Mouse (Mus musculus) right cerebral cortex, postnatal 36 days (tissue): Measurements from ENCODE around the gene Gpr137b.
"Not testable (repeated sequence)": the region's sequence is repeated elsewhere in the genome, so short reads cannot be mapped to it uniquely, and the experiment has no call there.

Source experiments
- DNase-seq, 2 experiments: peaks; one replicate each; pipeline ENCODE4 v3.0.0; 2022; ENCODE audit warnings: low spot score in 2 of 2, mixed read lengths in 1 of 2

Gpr137b gene

GRCm38 (mm10) chr13:13366371-13366770 is 27.4 kb downstream of the Gpr137b start:
- not testable (repeated sequence) for DNase-seq

DNA sequence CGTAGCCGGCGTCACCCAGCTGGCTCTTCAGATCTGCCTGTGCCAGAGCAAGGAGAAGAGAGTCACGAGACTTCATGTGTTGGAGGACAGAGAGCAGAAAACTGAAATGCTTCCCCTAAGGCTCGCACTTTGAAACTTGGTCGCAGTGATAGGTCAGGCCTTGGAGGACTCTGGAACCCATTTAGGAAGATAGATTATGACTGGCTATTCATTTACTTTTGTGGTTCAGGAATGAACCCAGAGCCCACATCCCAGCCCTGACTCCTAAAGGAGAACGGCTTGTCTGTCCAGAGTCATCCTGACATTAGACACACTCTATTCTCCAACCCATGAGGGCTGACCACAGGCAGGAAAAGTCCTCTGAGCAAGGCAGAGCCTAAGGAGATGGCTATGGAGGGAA is 30.3 kb downstream of the Gpr137b start:
- DNase-seq = not testable (repeated sequence)

DNA sequence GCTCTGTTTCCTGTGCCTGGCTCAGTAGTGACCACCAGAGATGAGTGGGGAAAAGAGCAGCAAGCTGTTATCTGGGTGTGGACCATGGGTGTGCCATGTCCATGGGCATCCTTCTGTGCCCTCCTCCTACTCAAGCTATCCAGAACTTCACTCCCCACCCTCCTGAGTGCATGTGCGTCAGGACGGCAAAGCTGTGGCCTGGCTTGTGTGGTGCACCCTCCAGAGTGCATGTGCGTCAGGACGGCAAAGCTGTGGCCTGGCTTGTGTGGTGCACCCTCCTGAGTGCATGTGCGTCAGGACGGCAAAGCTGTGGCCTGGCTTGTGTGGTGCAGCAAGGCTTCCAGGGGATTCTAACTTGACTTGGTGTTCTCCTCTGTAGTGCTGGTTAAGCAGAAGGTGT is 31.6 kb downstream of the Gpr137b start:
- not testable (repeated sequence) for DNase-seq

DNA sequence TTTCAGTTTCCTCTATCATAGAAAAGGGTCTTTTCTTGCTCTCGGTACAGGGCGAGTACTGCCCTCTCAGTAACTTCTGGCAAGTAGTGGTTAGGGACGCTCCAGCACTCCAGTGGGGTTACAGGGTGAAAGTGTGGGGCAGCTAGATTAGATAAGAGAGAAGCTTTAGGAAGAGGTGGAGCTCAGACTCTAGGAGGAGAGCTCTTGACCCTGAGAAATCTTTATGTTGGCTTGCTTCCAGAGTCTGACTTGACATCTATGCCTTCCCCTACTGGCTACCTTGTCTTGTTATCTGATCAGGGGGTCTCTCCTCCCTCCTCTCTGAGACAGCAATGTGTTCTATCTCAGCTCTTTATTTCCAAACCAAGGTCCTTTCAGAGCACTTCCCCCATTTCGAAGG is 33.8 kb downstream of the Gpr137b start:
- not testable (repeated sequence) for DNase-seq

DNA sequence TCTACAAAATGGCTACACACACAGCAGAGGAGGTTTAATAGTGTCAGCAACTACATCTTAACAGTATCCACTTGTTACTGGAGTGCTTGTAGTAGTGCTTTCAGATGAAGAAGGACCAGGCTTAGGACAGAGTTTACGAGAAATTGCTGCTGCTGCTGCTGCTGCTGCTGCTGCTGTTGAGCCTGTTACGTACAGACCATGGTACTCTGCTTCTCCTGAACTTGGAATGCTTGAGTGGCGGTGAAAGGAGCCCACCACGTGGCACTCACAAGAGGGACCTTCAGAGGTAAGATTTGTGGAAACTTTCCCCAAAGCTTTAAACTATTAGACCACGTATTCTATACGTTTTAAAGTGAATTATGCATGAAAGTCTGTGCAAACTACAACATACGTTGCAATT is 35.2 kb downstream of the Gpr137b start:
- DNase-seq = not testable (repeated sequence)

DNA sequence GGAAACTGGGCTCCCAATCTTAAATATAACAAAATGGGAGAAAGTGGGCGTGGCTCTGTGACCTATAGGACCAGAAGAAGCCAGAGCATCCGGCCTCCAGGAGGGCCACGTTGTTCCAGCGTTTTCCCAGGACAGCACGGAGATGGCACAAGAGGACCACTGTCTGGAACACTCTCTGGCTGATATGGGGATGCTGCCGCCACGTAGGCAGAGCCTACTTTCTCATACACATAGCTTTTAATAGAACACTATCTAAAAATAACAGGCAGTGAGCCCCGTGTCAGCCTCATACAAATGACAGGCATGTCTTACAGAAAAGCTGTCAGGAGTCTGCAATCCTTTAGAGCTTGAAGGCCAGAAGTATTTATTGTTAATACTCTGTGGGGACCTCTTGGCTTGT is 35.7 kb downstream of the Gpr137b start:
- not testable (repeated sequence) for DNase-seq

DNA sequence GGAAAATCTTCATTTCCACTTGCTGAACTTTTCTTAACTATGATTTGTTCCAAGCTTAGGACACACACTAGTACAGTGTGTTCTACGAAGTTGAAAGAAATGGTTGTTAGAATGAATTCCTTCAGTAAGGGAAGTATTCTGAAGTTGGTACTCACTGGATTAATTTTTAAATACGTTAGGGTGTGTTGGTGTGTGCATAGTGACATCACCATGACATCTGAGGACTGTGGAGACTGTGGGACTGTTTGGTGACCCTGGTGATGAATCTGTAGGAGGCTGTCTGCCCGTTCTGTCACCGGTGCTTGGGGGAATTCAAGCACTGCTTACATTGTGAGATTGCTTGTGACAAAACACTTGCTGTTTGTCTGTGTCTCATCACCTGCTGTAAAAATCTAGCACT is 41.7 kb downstream of the Gpr137b start:
- DNase-seq = not testable (repeated sequence)

GRCm38 (mm10) chr13:13350681-13351080 is 43.1 kb downstream of the Gpr137b start:
- not testable (repeated sequence) for DNase-seq

DNA sequence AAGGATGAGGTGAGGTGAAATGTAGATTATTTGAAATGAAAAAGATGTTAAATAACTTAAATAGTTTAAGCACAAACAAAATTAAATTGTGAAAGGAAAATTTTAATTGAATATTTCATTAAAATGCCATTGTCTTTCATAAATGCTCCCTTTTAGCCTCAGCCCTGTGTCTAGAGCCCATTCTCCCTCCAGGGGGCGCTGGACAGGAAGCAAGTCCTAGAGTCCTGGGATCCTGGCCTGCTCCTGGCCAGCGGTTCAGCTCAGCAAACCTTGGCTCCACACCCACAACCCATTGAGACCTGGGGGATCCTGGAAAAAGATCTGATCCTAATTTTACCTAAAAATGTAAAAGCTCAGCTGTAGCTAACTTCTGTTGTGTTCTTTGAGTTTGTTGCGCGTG is 44.5 kb downstream of the Gpr137b start:
- no peak for DNase-seq

DNA sequence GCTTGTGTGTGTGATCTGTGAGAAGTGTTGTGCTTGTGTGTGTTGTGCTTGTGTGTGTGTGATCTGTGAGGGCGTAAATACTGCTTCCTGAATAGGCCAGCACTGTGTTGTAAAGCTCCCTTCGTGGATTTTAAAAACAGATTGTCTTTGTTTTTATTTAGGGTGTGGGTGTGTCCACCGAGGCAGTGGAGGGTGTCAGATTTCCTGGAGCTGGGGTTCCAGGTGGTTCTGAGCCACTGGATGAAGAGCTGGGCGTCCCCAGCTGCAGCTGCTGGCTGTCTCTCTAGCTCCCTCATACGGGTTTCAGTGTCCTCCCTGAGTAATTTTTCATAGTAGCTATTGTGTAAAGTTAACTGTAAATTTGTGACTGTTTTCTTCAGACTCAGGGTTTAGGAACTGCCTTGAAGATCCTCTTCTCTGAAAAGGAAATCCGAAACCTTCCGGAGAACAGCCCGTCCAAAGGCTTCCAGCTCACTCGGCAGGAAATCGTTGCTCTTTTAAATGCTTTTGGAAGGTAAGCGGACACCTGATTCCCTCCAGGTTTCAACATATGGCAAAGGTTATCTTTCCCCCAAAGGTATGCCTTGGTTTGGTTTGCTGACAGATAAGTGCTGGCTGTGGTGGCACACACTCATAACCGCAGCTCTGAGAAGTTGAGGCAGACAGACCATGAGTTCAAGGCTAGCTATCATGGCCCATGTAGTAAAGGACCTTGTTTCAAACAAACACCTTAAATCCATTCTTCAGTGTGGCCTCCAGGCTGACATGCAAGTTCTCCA is 46.0 kb downstream of the Gpr137b start:
- DNase-seq = not testable (repeated sequence)

DNA sequence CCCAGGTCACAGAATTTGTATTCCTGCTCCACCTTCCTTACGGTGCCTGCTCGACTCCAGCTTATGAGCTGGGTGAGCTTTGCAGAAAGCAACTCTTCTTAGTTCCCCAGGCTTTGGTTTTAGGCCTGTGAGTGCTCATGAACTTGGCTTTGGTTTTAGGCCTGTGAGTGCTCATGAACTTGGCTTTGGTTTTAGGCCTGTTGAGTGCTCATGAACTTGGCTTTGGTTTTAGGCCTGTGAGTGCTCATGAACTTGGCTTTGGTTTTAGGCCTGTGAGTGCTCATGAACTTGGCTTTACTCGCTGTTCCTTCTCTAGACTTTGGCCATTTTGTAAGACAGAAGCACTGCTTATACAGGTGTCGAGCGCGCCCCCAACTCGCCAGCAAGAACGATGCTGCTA is 56.5 kb downstream of the Gpr137b start:
- DNase-seq = not testable (repeated sequence)

- DNase-seq = no peak
These were observed 64.9 kb downstream of the Gpr137b start for GRCm38 (mm10) chr13:13328876-13329275.
